Mouse (Mus musculus) MEL (cell line): ENCODE results near the gene Mta3. TPM values are rescaled to one million over a fixed set of nuclear protein-coding genes. Genes with fewer than 3 reads are reported as not detected.

Source experiments
- DNase-seq: peaks from one replicate; pipeline ENCODE4 v3.0.0; 2011; ENCODE audit warnings: low read depth, low spot score
- H3K27ac ChIP-seq: 2 replicates; pipeline ENCODE4 v1.5.1; 2012; ENCODE audit warnings: low read depth, mild to moderate bottlenecking, control low read depth, low read length, moderate library complexity; ENCODE audit not compliant: control insufficient read depth
- H3K27me3 ChIP-seq, 2 experiments: fragments of 150-350 bp in 1 of 2; sonication (generic) in 1 of 2; 2 replicates each; pipeline ENCODE4 v1.6.1; 2012; ENCODE audit warnings: low read length in 2 of 2, mild to moderate bottlenecking in 2 of 2, improper control_type of control experiment in 1 of 2, moderate library complexity in 1 of 2; ENCODE audit not compliant: insufficient read depth in 2 of 2, control insufficient read depth in 1 of 2
- H3K36me3 ChIP-seq, 2 experiments: 2 replicates each; pipeline ENCODE4 v1.6.1; 2012 to 2014; ENCODE audit warnings: low read length in 2 of 2, improper control_type of control experiment in 1 of 2, inconsistent platforms in 1 of 2, mild to moderate bottlenecking in 1 of 2; ENCODE audit not compliant: insufficient read depth in 2 of 2, control insufficient read depth in 1 of 2
- H3K4me1 ChIP-seq, 2 experiments: fragments of 150-350 bp in 1 of 2; sonication (generic) in 1 of 2; 2 replicates each; pipeline ENCODE4 v1.6.1; 2012; ENCODE audit warnings: low read length in 2 of 2, improper control_type of control experiment in 1 of 2, mild to moderate bottlenecking in 1 of 2; ENCODE audit not compliant: insufficient read depth in 2 of 2, control insufficient read depth in 1 of 2
- H3K4me3 ChIP-seq, 2 experiments: fragments of 150-350 bp in 1 of 2; sonication (generic) in 1 of 2; 2 replicates each; pipeline ENCODE4 v1.5.1; 2012; ENCODE audit warnings: low read depth in 2 of 2, low read length in 2 of 2, mild to moderate bottlenecking in 2 of 2, moderate library complexity in 2 of 2, control low read depth in 1 of 2, improper control_type of control experiment in 1 of 2; ENCODE audit not compliant: control insufficient read depth in 1 of 2, insufficient read depth in 1 of 2
- H3K79me2 ChIP-seq: 2 replicates; pipeline ENCODE4 v1.6.1; 2012; ENCODE audit warnings: mild to moderate bottlenecking, low read length, moderate library complexity; ENCODE audit not compliant: control insufficient read depth, poor library complexity, insufficient read depth
- H3K9ac ChIP-seq: 2 replicates; pipeline ENCODE4 v1.6.1; 2012; ENCODE audit warnings: low read depth, mild to moderate bottlenecking, control low read depth, low read length, moderate library complexity; ENCODE audit not compliant: control insufficient read depth, poor library complexity, severe bottlenecking
- H3K9me3 ChIP-seq: fragments of 150-350 bp; sonication (generic); replicated peaks from 2 replicates; pipeline ENCODE4 v1.6.1; 2012; ENCODE audit warnings: mild to moderate bottlenecking, low read length, improper control_type of control experiment, moderate library complexity; ENCODE audit not compliant: insufficient read depth
- BHLHE40 ChIP-seq: IDR thresholded peaks from 2 replicates; pipeline ENCODE4 v1.6.1; 2012; ENCODE audit warnings: low read depth, mild to moderate bottlenecking, inconsistent platforms, low read length, improper control_type of control experiment, borderline replicate concordance
- CHD2 ChIP-seq: IDR thresholded peaks from 2 replicates; pipeline ENCODE4 v1.6.1; 2011; ENCODE audit warnings: low read length, improper control_type of control experiment
- CTCF ChIP-seq, 3 experiments: IDR thresholded peaks in 2 of 3; conservative IDR thresholded peaks in 1 of 3; 2 replicates each; pipeline ENCODE4 v1.5.1; 2011 to 2012; ENCODE audit warnings: low read length in 3 of 3, low read depth in 2 of 3, mild to moderate bottlenecking in 2 of 3, improper control_type of control experiment in 1 of 3, inconsistent platforms in 1 of 3, mixed read lengths in 1 of 3, moderate library complexity in 1 of 3; ENCODE audit not compliant: control insufficient read depth in 1 of 3, insufficient read depth in 1 of 3, poor library complexity in 1 of 3, severe bottlenecking in 1 of 3
- HCFC1 ChIP-seq: IDR thresholded peaks from 2 replicates; pipeline ENCODE4 v1.6.1; 2012; ENCODE audit warnings: low read depth, mild to moderate bottlenecking, inconsistent platforms, low read length, improper control_type of control experiment, moderate library complexity
- MAFK ChIP-seq: IDR thresholded peaks from 2 replicates; pipeline ENCODE4 v1.6.1; 2011; ENCODE audit warnings: low read depth, mild to moderate bottlenecking, low read length, improper control_type of control experiment, borderline replicate concordance
- MAX ChIP-seq: IDR thresholded peaks from 2 replicates; pipeline ENCODE4 v1.6.1; 2011; ENCODE audit warnings: low read length, improper control_type of control experiment
- MAZ ChIP-seq: IDR thresholded peaks from 2 replicates; pipeline ENCODE4 v1.6.1; 2012; ENCODE audit warnings: low read depth, mild to moderate bottlenecking, inconsistent platforms, low read length, improper control_type of control experiment
- MEF2A ChIP-seq: IDR thresholded peaks from 2 replicates; pipeline ENCODE4 v1.6.1; 2014; ENCODE audit warnings: low read depth, mild to moderate bottlenecking, inconsistent platforms, low read length, improper control_type of control experiment; ENCODE audit not compliant: poor library complexity, insufficient replicate concordance, severe bottlenecking; ENCODE audit errors: extremely low read depth
- NRF1 ChIP-seq: IDR thresholded peaks from 2 replicates; pipeline ENCODE4 v1.6.1; 2014; ENCODE audit warnings: low read depth, mild to moderate bottlenecking, inconsistent platforms, low read length, improper control_type of control experiment, moderate library complexity; ENCODE audit not compliant: poor library complexity, insufficient read depth, severe bottlenecking
- POLR2A ChIP-seq, 2 experiments: IDR thresholded peaks; 2 replicates each; pipeline ENCODE4 v1.6.1; 2011 to 2012; ENCODE audit warnings: low read length in 2 of 2, mild to moderate bottlenecking in 2 of 2, control low read depth in 1 of 2, improper control_type of control experiment in 1 of 2, low read depth in 1 of 2, moderate library complexity in 1 of 2; ENCODE audit not compliant: control insufficient read depth in 1 of 2, insufficient read depth in 1 of 2, poor library complexity in 1 of 2
- RCOR1 ChIP-seq: IDR thresholded peaks from 2 replicates; pipeline ENCODE4 v1.6.1; 2012; ENCODE audit warnings: low read depth, mild to moderate bottlenecking, inconsistent platforms, low read length, improper control_type of control experiment
- SMC3 ChIP-seq: IDR thresholded peaks from 2 replicates; pipeline ENCODE4 v1.6.1; 2011; ENCODE audit warnings: low read depth, low read length, improper control_type of control experiment
- TAL1 ChIP-seq: IDR thresholded peaks from 2 replicates; pipeline ENCODE4 v1.6.1; 2012; ENCODE audit warnings: mild to moderate bottlenecking, inconsistent platforms, low read length, moderate library complexity, mixed read lengths
- TBP ChIP-seq: IDR thresholded peaks from 2 replicates; pipeline ENCODE4 v1.8.0; 2011; ENCODE audit warnings: low read depth, low read length, improper control_type of control experiment
- UBTF ChIP-seq: IDR thresholded peaks from 2 replicates; pipeline ENCODE4 v1.6.1; 2012; ENCODE audit warnings: low read depth, mild to moderate bottlenecking, inconsistent platforms, low read length, improper control_type of control experiment, moderate library complexity, borderline replicate concordance; ENCODE audit not compliant: insufficient read depth
- USF1 ChIP-seq: IDR thresholded peaks from 2 replicates; pipeline ENCODE4 v1.6.1; 2014; ENCODE audit warnings: low read depth, mild to moderate bottlenecking, inconsistent platforms, low read length, improper control_type of control experiment, moderate library complexity
- USF2 ChIP-seq, 2 experiments: IDR thresholded peaks; 2 replicates each; pipeline ENCODE4 v1.6.1; 2011 to 2012; ENCODE audit warnings: improper control_type of control experiment in 2 of 2, low read length in 2 of 2, borderline replicate concordance in 1 of 2, inconsistent platforms in 1 of 2, low read depth in 1 of 2, mild to moderate bottlenecking in 1 of 2; ENCODE audit not compliant: insufficient read depth in 1 of 2
- ZC3H11A ChIP-seq: IDR thresholded peaks from 2 replicates; pipeline ENCODE4 v1.6.1; 2012; ENCODE audit warnings: low read depth, mild to moderate bottlenecking, inconsistent platforms, low read length, improper control_type of control experiment
- ZNF384 ChIP-seq: IDR thresholded peaks from 2 replicates; pipeline ENCODE4 v1.6.1; 2012; ENCODE audit warnings: low read depth, mild to moderate bottlenecking, inconsistent platforms, low read length, improper control_type of control experiment
- polyA plus RNA-seq, 2 experiments: library from polyadenylated mRNA; stranded (reverse) in 1 of 2; unstranded in 1 of 2; fragments of >175 nt in 1 of 2; fragments of >200 nt in 1 of 2; gene quantifications; 2 replicates each; pipeline versions ENCODE4 v1.2.1 to v1.2.4; 2012; ENCODE audit warnings: low replicate concordance in 2 of 2, low read depth in 1 of 2; ENCODE audit not compliant: insufficient read length in 2 of 2, insufficient read depth in 1 of 2, missing spikeins in 1 of 2
- total RNA-seq: library from RNA; depleted of rRNA; stranded (reverse); fragments of 300-350 nt; gene quantifications from 2 replicates; pipeline ENCODE4 v1.2.3, GENCODE M21; 2012

Gene Mta3
- total and polyA plus RNA-seq, 3 experiments: 28.8 to 58.2 TPM; not detected in 1

GRCm38 (mm10) chr17:83837659-83838190, 131.8 kb downstream of the Mta3 start:
- H3K4me3 ChIP-seq: no peak overlapping the region
- no peaks in the 10 kb centered on the region for H3K9me3 ChIP-seq
- DNase-seq: no peak
- H3K79me2 ChIP-seq: no peaks in the 10 kb centered on the region
- H3K27me3 ChIP-seq: no peaks in the 10 kb centered on the region
- no peak overlapping the region for H3K27ac ChIP-seq
- H3K4me1 ChIP-seq: no peaks in the 10 kb centered on the region
- no peaks in the 10 kb centered on the region for H3K36me3 ChIP-seq
- H3K9ac ChIP-seq: no peak overlapping the region
- no peak for TF ChIP-seq BHLHE40
- no peak for TF ChIP-seq NRF1
- TF ChIP-seq ZC3H11A: no peak
- TF ChIP-seq, all 39 proteins: peak for 0

- TF ChIP-seq MAX (no peak), TAL1 (no peak), CHD2 (no peak), MAZ (no peak), UBTF (no peak), TBP (no peak), POLR2A (IDR thresholded peaks at IDR 0.05; ENCODE audit: control insufficient read depth in 1 of 2, insufficient read depth in 1 of 2, low read depth in 1 of 2, low read length in 2 of 2, poor library complexity in 1 of 2) (no peak), CTCF (IDR thresholded peaks at IDR 0.05 in 2 of 3, conservative IDR thresholded peaks at IDR 0.05 in 1 of 3; ENCODE audit: control insufficient read depth in 1 of 3, insufficient read depth in 1 of 3, low read depth in 2 of 3, low read length in 3 of 3, poor library complexity in 1 of 3, severe bottlenecking in 1 of 3) (no peak), USF2 (IDR thresholded peaks at IDR 0.05; ENCODE audit: borderline replicate concordance in 1 of 2, insufficient read depth in 1 of 2, low read depth in 1 of 2, low read length in 2 of 2) (no peak), SMC3 (no peak), HCFC1 (no peak), MEF2A (no peak), RCOR1 (no peak), ZNF384 (no peak), NRF1 (no peak), MAFK (no peak), ZC3H11A (no peak), USF1 (no peak)
- H3K79me2 ChIP-seq: no peaks in the 10 kb centered on the region
- no peaks in the 10 kb centered on the region for H3K4me1 ChIP-seq
- H3K27ac ChIP-seq: no peak overlapping the region
- no peaks in the 10 kb centered on the region for H3K36me3 ChIP-seq
- no peak for DNase-seq
- H3K4me3 ChIP-seq: no peak overlapping the region
- H3K9ac ChIP-seq: no peak overlapping the region
- H3K9me3 ChIP-seq: no peaks in the 10 kb centered on the region
- H3K27me3 ChIP-seq: no peaks in the 10 kb centered on the region
Observed at GRCm38 (mm10) chr17:83839132-83839531, 133.2 kb downstream of the Mta3 start.
